Mouse (Mus musculus): ENCODE measurements around the gene Asphd2. TPM values are rescaled to one million over a fixed set of nuclear protein-coding genes. Genes with fewer than 3 reads are reported as not detected.

Asphd2 gene
- total and polyA plus RNA-seq, 3 experiments, result 0.50 to 0.89 (median 0.88) TPM

- Histone ChIP-seq H3K79me2 (replicated peaks; ENCODE audit: control insufficient read depth, insufficient read depth, low read length) (no peaks in the 10 kb centered on the region), H3K27ac (no peak overlapping the region), H3K4me1 (ENCODE audit: control insufficient read depth, insufficient read depth, low read length) (peaks cover 2% of the 10 kb centered on the region; the same call in 1 of the 2 replicates), H3K9ac (ENCODE audit: low read depth, low read length) (no peak overlapping the region), H3K36me3 (ENCODE audit: control insufficient read depth, insufficient read depth, low read length) (no peaks in the 10 kb centered on the region), H3K27me3 (ENCODE audit: control insufficient read depth, insufficient read depth, low read length) (peaks cover 2% of the 10 kb centered on the region; the same call in 1 of the 2 replicates), H3K4me3 (no peak overlapping the region)
- TF ChIP-seq CTCF (IDR thresholded peaks at IDR 0.05) (no peak), EP300 (IDR thresholded peaks at IDR 0.05; ENCODE audit: insufficient read depth, low read depth, low read length) (no peak), POLR2A (IDR thresholded peaks at IDR 0.05; ENCODE audit: insufficient read depth, low read depth, low read length) (no peak)
- intact Hi-C loops (cut with DNase I), result no loop called here
- WGBS, result 68% methylated on average over 2 of the region's 2 CpGs
- DNase-seq, result no peak
Measured at GRCm38 (mm10) chr5:112385973-112386372, 8.7 kb downstream of the Asphd2 start.

DNA sequence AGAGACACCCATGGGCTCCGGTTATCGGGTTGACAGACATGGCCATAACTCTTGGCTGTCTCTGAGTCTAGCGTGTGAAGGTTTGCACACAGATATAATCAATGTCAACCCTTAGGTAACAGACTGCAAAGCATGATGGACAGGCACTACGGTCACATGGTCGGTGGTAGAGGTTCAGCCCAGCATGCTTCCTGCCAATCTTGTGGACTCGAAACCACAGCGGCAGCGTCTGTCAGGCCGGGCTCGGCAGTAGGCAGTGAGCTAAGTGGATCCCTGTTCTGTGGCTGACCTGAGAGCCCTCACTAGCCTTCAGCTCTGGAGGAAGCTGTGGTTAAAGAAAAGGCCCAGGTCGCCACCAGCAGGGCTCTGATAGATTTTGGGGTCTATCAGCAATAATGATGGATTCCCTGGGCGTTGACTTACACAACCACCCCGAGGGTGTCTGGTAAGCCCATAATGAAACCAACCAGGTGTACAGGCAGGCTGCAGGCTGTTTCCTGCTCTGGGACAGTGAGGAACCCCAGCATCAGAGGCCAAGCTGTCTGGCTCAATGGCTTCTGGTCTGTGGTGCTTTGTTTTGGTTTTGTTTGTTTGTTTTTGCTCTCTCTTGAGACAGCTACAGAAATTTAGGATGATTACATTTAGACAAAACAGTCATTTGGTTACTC lies 9.7 kb downstream of the Asphd2 start:
- TF ChIP-seq POLR2A (IDR thresholded peaks at IDR 0.05; ENCODE audit: insufficient read depth, low read depth, low read length), result no peak
- TF ChIP-seq EP300 (IDR thresholded peaks at IDR 0.05; ENCODE audit: insufficient read depth, low read depth, low read length), result no peak
- no peak for TF ChIP-seq CTCF (IDR thresholded peaks at IDR 0.05)
- H3K4me3 ChIP-seq, result no peak overlapping the region
- intact Hi-C loops (cut with DNase I), result no loop called here
- H3K36me3 ChIP-seq (ENCODE audit: control insufficient read depth, insufficient read depth, low read length), result no peaks in the 10 kb centered on the region
- DNase-seq, result no peak
- WGBS, result 89% methylated on average over 13 of the region's 13 CpGs
- H3K79me2 ChIP-seq (replicated peaks; ENCODE audit: control insufficient read depth, insufficient read depth, low read length), result no peaks in the 10 kb centered on the region
- no peak overlapping the region for H3K9ac ChIP-seq (ENCODE audit: low read depth, low read length)
- no peak overlapping the region for H3K27ac ChIP-seq
- no peaks in the 10 kb centered on the region for H3K27me3 ChIP-seq (ENCODE audit: control insufficient read depth, insufficient read depth, low read length)
- peaks cover 2% of the 10 kb centered on the region; the same call in 1 of the 2 replicates for H3K4me1 ChIP-seq (ENCODE audit: control insufficient read depth, insufficient read depth, low read length)

DNA sequence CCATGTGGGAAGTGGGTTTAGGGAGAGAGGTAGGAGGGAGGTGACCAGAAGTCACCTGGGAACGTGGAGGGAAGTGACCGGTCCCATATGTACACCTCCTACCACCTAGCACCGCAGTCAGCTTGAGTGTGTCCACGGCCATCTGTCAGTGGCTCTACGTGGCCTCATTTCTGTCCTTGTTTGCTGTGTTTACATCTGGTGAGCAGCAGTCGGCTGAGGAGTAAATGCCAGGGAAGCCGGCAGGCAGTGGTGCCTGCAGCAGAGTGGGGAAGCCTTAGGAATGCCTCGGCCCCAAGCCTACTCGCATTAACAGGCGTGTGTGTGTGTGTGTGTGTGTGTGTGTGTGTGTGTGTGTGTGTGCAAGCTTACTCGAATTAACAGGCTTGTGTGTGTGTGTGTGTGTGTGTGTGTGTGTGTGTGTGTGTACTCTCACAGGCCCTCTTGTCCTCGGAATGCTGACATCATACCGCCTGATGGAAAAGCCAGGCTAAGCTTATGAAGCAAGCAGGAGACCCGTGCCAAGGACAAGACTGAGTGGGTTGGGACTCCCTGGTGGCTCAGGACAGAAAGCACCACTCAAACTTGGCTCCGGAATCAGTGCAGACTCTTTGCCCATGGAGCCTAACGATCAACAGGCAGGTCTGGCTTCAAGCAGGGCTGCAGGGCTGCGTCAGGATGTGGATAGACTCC lies 11.9 kb downstream of the Asphd2 start:
- Histone ChIP-seq H3K79me2 (replicated peaks; ENCODE audit: control insufficient read depth, insufficient read depth, low read length) (no peaks in the 10 kb centered on the region), H3K27me3 (ENCODE audit: control insufficient read depth, insufficient read depth, low read length) (no peaks in the 10 kb centered on the region), H3K9ac (ENCODE audit: low read depth, low read length) (no peak overlapping the region), H3K4me3 (no peak overlapping the region), H3K36me3 (ENCODE audit: control insufficient read depth, insufficient read depth, low read length) (no peaks in the 10 kb centered on the region), H3K27ac (no peak overlapping the region), H3K4me1 (ENCODE audit: control insufficient read depth, insufficient read depth, low read length) (peaks cover 2% of the 10 kb centered on the region; the same call in 1 of the 2 replicates)
- 59% methylated on average over 17 of the region's 17 CpGs for WGBS
- no peak for TF ChIP-seq CTCF (IDR thresholded peaks at IDR 0.05)
- no peak for TF ChIP-seq EP300 (IDR thresholded peaks at IDR 0.05; ENCODE audit: insufficient read depth, low read depth, low read length)
- no peak for TF ChIP-seq POLR2A (IDR thresholded peaks at IDR 0.05; ENCODE audit: insufficient read depth, low read depth, low read length)
- intact Hi-C loops (cut with DNase I), result no loop called here
- DNase-seq, result peak in 1 of 2 experiments; percentile 58

DNA sequence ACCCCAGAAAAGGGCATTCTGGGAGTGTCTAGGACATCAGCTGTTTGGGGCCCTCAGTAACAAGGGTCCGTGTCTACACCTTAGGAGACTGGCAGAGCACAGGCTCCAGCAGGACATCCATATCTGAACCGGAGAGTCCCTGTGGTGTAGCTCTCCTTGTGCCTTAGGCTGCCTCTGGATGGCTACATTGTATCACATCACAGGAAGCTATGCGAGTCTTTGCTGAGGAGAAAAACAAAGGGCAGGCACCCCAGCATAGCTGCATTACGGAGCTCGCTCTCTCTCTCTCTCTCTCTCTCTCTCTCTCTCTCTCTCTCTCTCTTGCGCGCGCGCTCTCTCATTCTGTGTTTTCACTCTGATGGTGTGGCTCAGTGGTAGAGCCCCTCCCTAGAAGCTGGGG lies 12.6 kb downstream of the Asphd2 start:
- Histone ChIP-seq H3K27me3 (ENCODE audit: control insufficient read depth, insufficient read depth, low read length) (no peaks in the 10 kb centered on the region), H3K36me3 (ENCODE audit: control insufficient read depth, insufficient read depth, low read length) (no peaks in the 10 kb centered on the region), H3K9ac (ENCODE audit: low read depth, low read length) (no peak overlapping the region), H3K27ac (no peak overlapping the region), H3K79me2 (replicated peaks; ENCODE audit: control insufficient read depth, insufficient read depth, low read length) (no peaks in the 10 kb centered on the region), H3K4me3 (no peak overlapping the region), H3K4me1 (ENCODE audit: control insufficient read depth, insufficient read depth, low read length) (peaks cover 2% of the 10 kb centered on the region; the same call in 1 of the 2 replicates)
- WGBS, result 77% methylated on average over 9 of the region's 9 CpGs
- DNase-seq, result no peak
- TF ChIP-seq CTCF (IDR thresholded peaks at IDR 0.05) (no peak), EP300 (IDR thresholded peaks at IDR 0.05; ENCODE audit: insufficient read depth, low read depth, low read length) (no peak), POLR2A (IDR thresholded peaks at IDR 0.05; ENCODE audit: insufficient read depth, low read depth, low read length) (no peak)
- intact Hi-C loops (cut with DNase I), result no loop called here

GRCm38 (mm10) chr5:112381154-112381553 lies 13.5 kb downstream of the Asphd2 start:
- TF ChIP-seq EP300 (IDR thresholded peaks at IDR 0.05; ENCODE audit: insufficient read depth, low read depth, low read length), result no peak
- TF ChIP-seq POLR2A (IDR thresholded peaks at IDR 0.05; ENCODE audit: insufficient read depth, low read depth, low read length), result no peak
- no peak for TF ChIP-seq CTCF (IDR thresholded peaks at IDR 0.05)
- Histone ChIP-seq H3K27me3 (ENCODE audit: control insufficient read depth, insufficient read depth, low read length) (no peaks in the 10 kb centered on the region), H3K27ac (no peak overlapping the region), H3K4me1 (ENCODE audit: control insufficient read depth, insufficient read depth, low read length) (peaks cover 2% of the 10 kb centered on the region; the same call in 1 of the 2 replicates), H3K9ac (ENCODE audit: low read depth, low read length) (no peak overlapping the region), H3K4me3 (no peak overlapping the region), H3K36me3 (ENCODE audit: control insufficient read depth, insufficient read depth, low read length) (no peaks in the 10 kb centered on the region), H3K79me2 (replicated peaks; ENCODE audit: control insufficient read depth, insufficient read depth, low read length) (no peaks in the 10 kb centered on the region)
- 76% methylated on average over 11 of the region's 11 CpGs for WGBS
- intact Hi-C loops (cut with DNase I), result no loop called here
- DNase-seq, result no peak

DNA sequence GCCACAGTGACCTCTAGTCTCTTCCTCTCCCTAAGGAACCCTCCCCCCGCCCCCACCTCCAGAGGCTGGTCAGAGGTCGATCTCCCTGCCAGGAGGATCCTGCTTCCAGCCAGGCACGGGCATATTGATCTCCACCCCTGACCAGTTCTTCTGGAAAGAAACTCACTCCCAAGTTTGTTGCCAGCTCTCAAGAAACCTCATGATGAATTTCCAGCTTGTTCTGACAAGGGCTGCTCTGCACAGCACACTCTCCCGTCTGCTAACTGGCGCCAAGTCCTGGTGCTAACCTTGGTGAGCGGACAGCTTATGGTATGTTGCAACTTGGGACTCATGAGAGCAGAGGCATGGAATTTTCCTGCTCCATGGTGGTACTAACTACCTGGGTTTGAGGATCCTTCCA lies 15.9 kb downstream of the Asphd2 start:
- Histone ChIP-seq H3K4me3 (no peak overlapping the region), H3K27ac (no peak overlapping the region), H3K9ac (ENCODE audit: low read depth, low read length) (no peak overlapping the region), H3K4me1 (ENCODE audit: control insufficient read depth, insufficient read depth, low read length) (peaks cover 2% of the 10 kb centered on the region; the same call in 1 of the 2 replicates), H3K36me3 (ENCODE audit: control insufficient read depth, insufficient read depth, low read length) (no peaks in the 10 kb centered on the region), H3K79me2 (replicated peaks; ENCODE audit: control insufficient read depth, insufficient read depth, low read length) (no peaks in the 10 kb centered on the region), H3K27me3 (ENCODE audit: control insufficient read depth, insufficient read depth, low read length) (no peaks in the 10 kb centered on the region)
- intact Hi-C loops (cut with DNase I), result no loop called here
- WGBS, result 80% methylated on average over 6 of the region's 6 CpGs
- no peak for DNase-seq
- TF ChIP-seq POLR2A (IDR thresholded peaks at IDR 0.05; ENCODE audit: insufficient read depth, low read depth, low read length) (no peak), CTCF (IDR thresholded peaks at IDR 0.05) (no peak), EP300 (IDR thresholded peaks at IDR 0.05; ENCODE audit: insufficient read depth, low read depth, low read length) (no peak)

Measured in heart, adult 2 months (tissue).